Mouse (Mus musculus): ENCODE data around the gene Utp4.

- TF ChIP-seq CTCF (IDR thresholded peaks at IDR 0.05), result no peak
- TF ChIP-seq POLR2A (IDR thresholded peaks at IDR 0.05; ENCODE audit: insufficient read depth, low read depth, low read length), result no peak
- no peak for TF ChIP-seq EP300 (IDR thresholded peaks at IDR 0.05; ENCODE audit: insufficient read depth, low read depth, low read length)
Observed at GRCm38 (mm10) chr8:106964573-106964972, 71.1 kb downstream of the Utp4 start.

Measured in heart, adult 2 months (tissue).